ENCODE assay signal across 7 mouse cellular contexts in the genomic region with DNA sequence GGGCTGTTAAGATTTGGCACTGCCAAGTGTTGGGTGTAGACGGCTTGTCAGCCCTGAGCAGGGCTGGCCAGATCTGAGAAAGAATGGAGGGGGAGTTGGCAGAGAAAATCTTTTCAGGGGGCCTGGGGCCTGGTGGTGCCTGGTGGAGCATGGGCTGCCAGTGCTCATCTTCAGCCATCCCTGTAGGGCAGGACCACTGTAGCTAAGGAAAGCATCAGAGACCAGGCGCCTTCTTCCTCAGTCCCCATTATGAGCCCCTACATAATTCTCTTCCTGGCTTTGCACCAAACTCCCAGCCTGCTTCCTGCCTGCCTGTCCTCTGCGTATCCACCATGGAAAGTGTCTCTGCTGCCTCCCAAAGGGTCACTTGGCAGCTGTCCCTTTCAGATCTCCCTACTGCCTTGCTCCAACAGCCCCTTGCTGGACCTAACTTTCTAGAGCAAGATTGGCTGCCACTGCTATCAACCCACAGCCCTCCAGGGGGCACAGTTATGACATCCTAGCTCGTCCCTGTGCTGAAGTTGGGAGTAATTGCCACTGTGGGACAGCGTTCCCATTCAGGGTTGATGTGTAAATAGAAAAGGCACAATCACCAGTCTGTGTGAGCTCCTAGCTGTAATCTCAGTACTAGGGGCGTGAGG. TPM values are rescaled to one million over a fixed set of nuclear protein-coding genes. Genes with fewer than 3 reads are reported as not detected.
DNase-seq lines count a peak whose midpoint lies in the region; ATAC-seq and TF ChIP-seq lines count a peak whose summit lies in the region.

No protein-coding gene starts in this region.

- DNase-seq in 3T3-L1 (ENCODE audit: low read depth, low spot score) = peak; percentile 89
- DNase-seq in embryo, embryonic 11 days = peak; percentile 78
- peak; percentile 91 for DNase-seq in kidney, postnatal 0 days (ENCODE audit: low spot score)
- peak; percentile 88 for DNase-seq in lung, postnatal 10 days

- H3K36me3 ChIP-seq in C2C12 (ENCODE audit: control insufficient read depth, insufficient read depth) = no peaks in the 10 kb centered on the region
- no peaks in the 10 kb centered on the region for H3K36me3 ChIP-seq in heart, embryonic 14.5 days (ENCODE audit: control insufficient read depth, insufficient read depth, low read length)
- H3K36me3 ChIP-seq in kidney, postnatal 0 days (ENCODE audit: insufficient read depth, low read length) = no peaks in the 10 kb centered on the region
- H3K36me3 ChIP-seq in stomach, embryonic 14.5 days (ENCODE audit: control insufficient read depth, insufficient read depth, low read length) = no peaks in the 10 kb centered on the region

- no peak overlapping the region for H3K9ac ChIP-seq in heart, embryonic 14.5 days (ENCODE audit: low read length)
- H3K9ac ChIP-seq in kidney, postnatal 0 days (ENCODE audit: low read depth, low read length) = no peak overlapping the region
- no peak overlapping the region for H3K9ac ChIP-seq in stomach, embryonic 14.5 days (replicated peaks; ENCODE audit: low read depth, low read length)

- H3K27me3 ChIP-seq in C2C12 (ENCODE audit: control insufficient read depth, insufficient read depth, insufficient read length) = no peaks in the 10 kb centered on the region
- H3K27me3 ChIP-seq in heart, embryonic 14.5 days (ENCODE audit: control insufficient read depth, insufficient read depth, low read length) = no peaks in the 10 kb centered on the region
- no peaks in the 10 kb centered on the region for H3K27me3 ChIP-seq in kidney, postnatal 0 days (ENCODE audit: insufficient read depth, low read length)
- no peaks in the 10 kb centered on the region for H3K27me3 ChIP-seq in stomach, embryonic 14.5 days (ENCODE audit: control insufficient read depth, insufficient read depth, low read length)

- H3K4me3 ChIP-seq in C2C12 (ENCODE audit: insufficient read depth, poor library complexity, severe bottlenecking) = no peak overlapping the region
- no peak overlapping the region for H3K4me3 ChIP-seq in heart, embryonic 14.5 days (ENCODE audit: control insufficient read depth in 1 of 2, insufficient read depth in 1 of 2, low read depth in 1 of 2, low read length in 2 of 2)
- no peak overlapping the region for H3K4me3 ChIP-seq in kidney, postnatal 0 days (replicated peaks; ENCODE audit: low read depth, low read length)
- no peak overlapping the region for H3K4me3 ChIP-seq in stomach, embryonic 14.5 days (ENCODE audit: low read depth, low read length)

- no peaks in the 10 kb centered on the region for H3K9me3 ChIP-seq in heart, embryonic 14.5 days (ENCODE audit: control insufficient read depth, low read length)
- H3K9me3 ChIP-seq in kidney, postnatal 0 days (replicated peaks; ENCODE audit: low read length) = no peaks in the 10 kb centered on the region
- no peaks in the 10 kb centered on the region for H3K9me3 ChIP-seq in stomach, embryonic 14.5 days (ENCODE audit: control insufficient read depth, low read depth, low read length)

- H3K79me2 ChIP-seq in C2C12 (ENCODE audit: control insufficient read depth, insufficient read depth) = no peaks in the 10 kb centered on the region

- no peak overlapping the region for H3K4me2 ChIP-seq in heart, embryonic 14.5 days (ENCODE audit: low read length)
- H3K4me2 ChIP-seq in kidney, postnatal 0 days (ENCODE audit: low read length) = no peak overlapping the region
- no peak overlapping the region for H3K4me2 ChIP-seq in stomach, embryonic 14.5 days (replicated peaks; ENCODE audit: low read depth, low read length)

- WGBS in heart, embryonic 14.5 days = 27% methylated on average over 6 of the region's 6 CpGs
- 31% methylated on average over 6 of the region's 6 CpGs for WGBS in kidney, postnatal 0 days
- WGBS in stomach, embryonic 14.5 days = 19% methylated on average over 6 of the region's 6 CpGs

- H3ac ChIP-seq in C2C12 (ENCODE audit: control insufficient read depth, insufficient read length, low read depth) = no peak overlapping the region

- peaks cover 8 to 17% of the 10 kb centered on the region in 2 experiments for H3K4me1 ChIP-seq in heart, embryonic 14.5 days (ENCODE audit: control insufficient read depth in 2 of 2, insufficient read depth in 2 of 2, low read length in 2 of 2)
- 0 out of 2 replicates have a peak, but pooled peaks cover 10% of the 10 kb centered on the region for H3K4me1 ChIP-seq in kidney, postnatal 0 days (replicated peaks; ENCODE audit: insufficient read depth, low read length)
- peaks cover 32% of the 10 kb centered on the region for H3K4me1 ChIP-seq in stomach, embryonic 14.5 days (ENCODE audit: control insufficient read depth, insufficient read depth, low read length)

- H3K27ac ChIP-seq in heart, embryonic 14.5 days (replicated peaks in 1 of 2; ENCODE audit: control insufficient read depth in 1 of 2, insufficient read depth in 1 of 2, low read depth in 2 of 2, low read length in 2 of 2) = peak overlapping the region; percentile 46 to 52
- H3K27ac ChIP-seq in kidney, postnatal 0 days = peak overlapping the region; percentile 36; the same call in 1 of the 2 replicates
- peak overlapping the region; percentile 73 for H3K27ac ChIP-seq in stomach, embryonic 14.5 days (ENCODE audit: low read length)

- peak; percentile 65 for ATAC-seq in heart, embryonic 14.5 days (ENCODE audit: insufficient number of reproducible peaks, insufficient read depth, low FRiP score, low read depth)
- ATAC-seq in kidney, postnatal 0 days (replicated peaks; ENCODE audit: low FRiP score, low read depth) = peak; percentile 64; the same call in 1 of the 2 replicates
- peak; percentile 75 for ATAC-seq in stomach, embryonic 14.5 days (ENCODE audit: insufficient number of reproducible peaks, insufficient read depth, low FRiP score, low read depth)

- no peaks in the 10 kb centered on the region for H3K79me3 ChIP-seq in C2C12 (ENCODE audit: low read depth)

- peak; percentile 86 for TF ChIP-seq CTCF in C2C12 (IDR thresholded peaks at IDR 0.05; ENCODE audit: control insufficient read depth, insufficient read depth, insufficient read length)
- peak; percentile 92 for TF ChIP-seq CTCF in kidney, postnatal 0 days (IDR thresholded peaks at IDR 0.05; ENCODE audit: low read depth)

TF ChIP-seq in C2C12, 6 proteins besides CTCF, POLR2A, EP300 and RAD21:
- TF ChIP-seq MYOG (IDR thresholded peaks at IDR 0.05; ENCODE audit: control insufficient read depth, extremely low read depth, insufficient read length) (no peak), FOSL1 (IDR thresholded peaks at IDR 0.05; ENCODE audit: insufficient read depth, low read length, poor library complexity, severe bottlenecking) (no peak), USF1 (IDR thresholded peaks at IDR 0.05; ENCODE audit: low read depth) (no peak), MYOD1 (IDR thresholded peaks at IDR 0.05; ENCODE audit: control insufficient read depth, insufficient read length, low read depth) (no peak)

RNA-seq across cellular contexts. Expression of a gene that starts 39.2 kb away (rescaled TPM):
- polyA plus RNA-seq in C2C12 (2012; fragmentation: generic; extraction: Trizol) = 1.1 TPM
- 140 and 160 TPM in 2 replicates for polyA plus RNA-seq in heart, embryonic 14.5 days (2014; fragmentation: Nextera tagmentation; extraction: Ambion mirVana)
- polyA plus RNA-seq in kidney, postnatal 0 days (2015; fragmentation: Nextera tagmentation; extraction: Ambion mirVana) = 26.9 and 31.7 TPM in 2 replicates
- 56.0 and 63.4 TPM in 2 replicates for polyA plus RNA-seq in stomach, embryonic 14.5 days (2014; fragmentation: Nextera tagmentation; extraction: Ambion mirVana)

Comparison
In these comparisons a context has a peak if more than half of its experiments do, and no peak if none do; other contexts are left out.
1. RNA of a gene that starts 39.2 kb away (polyA plus RNA-seq): 140 to 160 TPM in heart, embryonic 14.5 days, 56.0 to 63.4 TPM in stomach, embryonic 14.5 days and 26.9 to 31.7 TPM in kidney, postnatal 0 days; 1.1 TPM in C2C12 (single experiment); every median in the first group is over 10 times any median in the second.
2. Peak in every context shown above with its lines, with median percentiles within 50 percentile points of each other: DNase-seq, ATAC-seq and H3K27ac ChIP-seq.